Mouse (Mus musculus): ENCODE data around the gene Kif21b. TPM values are rescaled to one million over a fixed set of nuclear protein-coding genes. Genes with fewer than 3 reads are reported as not detected.

The Kif21b gene
- polyA plus RNA-seq, 1 experiment = 9.3 TPM

DNA sequence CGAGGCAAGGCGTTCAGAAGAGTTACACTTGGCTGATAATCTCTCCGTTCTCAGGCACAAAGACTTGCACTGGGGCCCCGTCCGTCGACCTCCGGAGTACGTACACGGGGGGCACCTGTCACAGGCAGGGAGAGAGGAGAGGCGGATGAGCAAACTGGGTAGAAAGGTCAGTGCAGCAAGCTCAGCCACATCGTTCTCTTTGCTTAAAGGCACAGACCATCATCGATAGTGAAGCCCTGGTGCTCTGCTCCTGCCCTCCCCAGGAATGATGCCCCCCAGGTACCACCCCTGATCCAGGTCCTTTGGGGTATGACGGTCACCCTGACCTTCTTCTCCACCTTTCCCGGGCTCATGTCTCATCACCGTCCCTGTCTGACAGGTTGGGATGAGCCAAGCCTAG lies 83.1 kb downstream of the Kif21b start:
- H3K9me3 ChIP-seq = no peaks in the 10 kb centered on the region
- TF ChIP-seq GATA1 (IDR thresholded peaks at IDR 0.05; ENCODE audit: borderline replicate concordance, low read length) (no peak), FLI1 (IDR thresholded peaks at IDR 0.05; ENCODE audit: low read length) (no peak)
- peaks cover 44% of the 10 kb centered on the region for H3K27me3 ChIP-seq (replicated peaks)
- 0 out of 2 replicates have a peak, but pooled peaks cover 3% of the 10 kb centered on the region for H3K4me1 ChIP-seq
- H3K4me3 ChIP-seq (replicated peaks) = no peak overlapping the region
- H3K36me3 ChIP-seq (replicated peaks; ENCODE audit: low read length) = no peaks in the 10 kb centered on the region

DNA sequence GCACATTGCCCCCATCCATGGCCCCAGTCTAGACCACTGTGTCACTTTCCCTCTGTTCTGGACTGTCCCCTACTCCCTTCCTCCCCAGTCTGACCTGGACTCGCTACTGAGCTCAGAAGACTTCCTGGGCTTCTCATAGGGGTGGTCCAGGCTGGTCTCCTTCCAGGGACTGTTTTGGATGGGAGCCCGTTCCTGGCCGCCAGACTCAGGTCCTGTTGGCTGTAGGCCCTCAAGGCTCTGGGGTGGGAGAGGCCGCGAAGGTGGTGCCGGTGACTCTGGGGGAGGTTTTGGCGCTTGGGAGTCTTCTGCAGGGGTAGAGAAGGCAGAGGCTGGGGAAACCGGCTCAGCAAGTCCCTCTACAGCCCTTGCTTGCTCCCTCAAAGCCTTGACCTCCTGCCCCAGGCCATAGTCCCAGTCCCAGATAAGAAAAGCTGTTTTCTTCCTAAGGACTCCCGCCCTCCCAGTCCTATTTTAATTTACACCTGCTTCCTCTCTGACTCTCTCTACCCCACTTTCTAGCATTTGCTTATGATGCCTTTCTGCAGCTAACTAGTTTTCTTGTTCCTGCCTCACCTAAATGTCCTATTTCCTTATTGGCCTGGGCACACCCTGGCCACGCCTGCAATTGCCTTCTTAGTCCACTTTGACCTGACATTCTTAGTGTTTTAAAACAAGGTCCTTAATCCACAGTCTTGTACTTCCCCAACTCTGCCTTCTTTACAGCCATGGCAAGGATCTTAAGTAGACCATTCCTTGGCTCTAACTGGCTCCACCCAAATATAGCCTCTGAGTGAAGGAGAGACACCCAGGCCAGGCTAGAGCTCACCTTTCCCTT lies 89.1 kb downstream of the Kif21b start:
- TF ChIP-seq GATA1 (IDR thresholded peaks at IDR 0.05; ENCODE audit: borderline replicate concordance, low read length) = no peak
- no peak for TF ChIP-seq FLI1 (IDR thresholded peaks at IDR 0.05; ENCODE audit: low read length)
- H3K4me1 ChIP-seq = 0 out of 2 replicates have a peak, but pooled peaks cover 3% of the 10 kb centered on the region
- peaks cover 75% of the 10 kb centered on the region for H3K27me3 ChIP-seq (replicated peaks)
- H3K9me3 ChIP-seq = no peaks in the 10 kb centered on the region
- H3K36me3 ChIP-seq (replicated peaks; ENCODE audit: low read length) = no peaks in the 10 kb centered on the region
- no peak overlapping the region for H3K4me3 ChIP-seq (replicated peaks)

DNA sequence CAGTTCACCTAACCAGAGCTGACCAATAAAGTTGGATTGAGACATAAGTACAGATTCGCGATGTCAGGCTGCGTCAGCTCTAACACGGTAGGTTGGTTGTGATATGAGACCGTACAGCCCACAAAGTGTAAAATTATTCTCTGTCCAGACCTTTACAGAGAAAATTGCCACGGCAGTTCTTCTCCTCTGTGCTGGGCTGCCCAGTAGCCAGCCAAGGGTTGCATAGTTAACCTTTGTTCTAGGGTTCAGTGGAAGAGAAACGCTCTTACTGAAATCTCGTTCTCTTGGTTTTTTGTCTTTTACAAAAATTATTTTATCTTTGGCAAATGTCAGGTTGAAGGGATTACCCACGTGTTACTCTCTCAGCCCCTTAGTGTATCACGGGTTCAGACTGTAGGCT lies 91.2 kb downstream of the Kif21b start:
- Histone ChIP-seq H3K27me3 (replicated peaks) (peaks cover 88% of the 10 kb centered on the region), H3K9me3 (no peaks in the 10 kb centered on the region), H3K4me3 (replicated peaks) (no peak overlapping the region), H3K36me3 (replicated peaks; ENCODE audit: low read length) (no peaks in the 10 kb centered on the region), H3K4me1 (0 out of 2 replicates have a peak, but pooled peaks cover 3% of the 10 kb centered on the region)
- no peak for TF ChIP-seq FLI1 (IDR thresholded peaks at IDR 0.05; ENCODE audit: low read length)
- TF ChIP-seq GATA1 (IDR thresholded peaks at IDR 0.05; ENCODE audit: borderline replicate concordance, low read length) = no peak

DNA sequence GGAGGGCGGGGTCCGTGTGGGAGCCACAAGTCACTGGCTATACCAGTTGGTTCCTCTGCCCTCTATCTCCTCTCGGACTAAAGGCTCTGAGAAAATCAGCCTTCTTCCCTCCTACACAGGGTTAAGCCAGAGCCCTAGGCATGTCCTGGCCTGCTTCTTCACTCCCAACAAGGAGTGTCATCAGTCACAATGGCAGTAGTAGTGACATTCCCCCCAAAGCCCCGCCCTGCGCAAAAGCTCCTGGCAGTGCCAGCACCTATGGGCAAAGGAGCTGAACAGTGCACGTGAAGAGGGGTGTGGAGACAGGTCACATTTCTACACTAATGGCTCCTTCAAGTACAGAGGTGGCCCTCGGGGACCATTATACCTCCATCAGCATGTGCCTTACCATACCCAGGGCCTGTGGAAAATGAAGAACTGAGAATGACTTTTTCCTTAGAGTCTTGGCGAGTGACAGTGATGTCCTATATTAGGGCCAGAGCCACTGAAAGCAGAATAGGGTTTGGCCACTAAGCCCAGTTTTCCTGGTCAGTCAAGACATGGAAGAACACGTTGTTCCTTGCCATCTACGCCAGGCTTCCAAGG lies 92.7 kb downstream of the Kif21b start:
- Histone ChIP-seq H3K4me3 (replicated peaks) (no peak overlapping the region), H3K36me3 (replicated peaks; ENCODE audit: low read length) (no peaks in the 10 kb centered on the region), H3K27me3 (replicated peaks) (peaks cover 93% of the 10 kb centered on the region), H3K9me3 (no peaks in the 10 kb centered on the region), H3K4me1 (peaks cover 8% of the 10 kb centered on the region)
- TF ChIP-seq GATA1 (IDR thresholded peaks at IDR 0.05; ENCODE audit: borderline replicate concordance, low read length) (no peak), FLI1 (IDR thresholded peaks at IDR 0.05; ENCODE audit: low read length) (no peak)

DNA sequence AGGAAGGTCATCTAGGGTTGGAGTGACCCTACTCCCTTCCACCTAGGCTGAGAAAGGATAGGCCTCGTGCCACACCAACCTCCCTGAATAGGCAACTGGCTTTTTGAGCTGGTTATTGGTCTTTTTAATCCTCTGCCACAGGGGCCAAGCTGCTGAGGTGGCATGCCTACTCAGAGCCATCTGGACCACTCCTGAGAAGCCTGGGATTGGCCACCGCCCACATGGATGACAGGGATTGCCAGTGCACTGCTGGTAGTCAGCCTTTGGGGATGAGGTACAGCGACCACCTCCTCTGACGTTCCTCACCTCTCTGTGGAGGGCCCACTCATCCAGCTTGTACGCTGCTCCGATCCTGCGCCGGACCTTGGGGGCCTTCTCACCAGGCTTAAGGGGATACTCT lies 94.7 kb downstream of the Kif21b start:
- Histone ChIP-seq H3K4me3 (replicated peaks) (no peak overlapping the region), H3K27me3 (replicated peaks) (peaks cover 96% of the 10 kb centered on the region), H3K36me3 (replicated peaks; ENCODE audit: low read length) (no peaks in the 10 kb centered on the region)

DNA sequence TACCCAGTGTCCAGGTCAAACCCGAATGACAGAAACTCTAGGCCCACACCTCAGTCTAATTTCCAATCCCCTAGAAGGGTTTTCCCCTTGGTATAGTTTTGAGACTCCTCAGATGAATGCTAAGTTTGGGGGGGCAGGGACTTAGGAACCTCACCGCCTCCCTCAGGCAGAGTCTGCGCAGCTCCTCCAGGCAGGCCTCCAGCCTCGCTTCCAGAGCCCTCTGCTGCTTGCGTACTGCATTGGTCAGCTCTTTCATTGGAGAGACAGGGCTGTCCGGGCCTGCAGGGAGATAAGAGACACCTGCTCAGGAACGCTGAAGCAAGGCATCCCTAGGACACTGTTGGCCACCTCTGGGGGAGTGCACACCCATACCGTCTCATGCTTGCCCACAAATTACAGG lies 95.4 kb downstream of the Kif21b start:
- H3K27me3 ChIP-seq (replicated peaks) = peaks cover 96% of the 10 kb centered on the region
- no peak overlapping the region for H3K4me3 ChIP-seq (replicated peaks)
- H3K9me3 ChIP-seq = no peaks in the 10 kb centered on the region
- H3K4me1 ChIP-seq = peaks cover 10% of the 10 kb centered on the region
- H3K36me3 ChIP-seq (replicated peaks; ENCODE audit: low read length) = no peaks in the 10 kb centered on the region
- TF ChIP-seq FLI1 (IDR thresholded peaks at IDR 0.05; ENCODE audit: low read length) = no peak
- TF ChIP-seq GATA1 (IDR thresholded peaks at IDR 0.05; ENCODE audit: borderline replicate concordance, low read length) = no peak

More for the DNA sequence above, 94.7 kb downstream of the Kif21b start:
- TF ChIP-seq FLI1 (IDR thresholded peaks at IDR 0.05; ENCODE audit: low read length) = no peak
- no peak for TF ChIP-seq GATA1 (IDR thresholded peaks at IDR 0.05; ENCODE audit: borderline replicate concordance, low read length)
- no peaks in the 10 kb centered on the region for H3K9me3 ChIP-seq
- peaks cover 10% of the 10 kb centered on the region for H3K4me1 ChIP-seq

Other genes starting within 250 kb of the Kif21b start
- gene Pkp1, start 212.2 kb upstream of the Kif21b start, polyA plus RNA-seq (2012; ENCODE audit: insufficient read depth, low replicate concordance) = 0.04 TPM in 1 of 2 replicates, not detected in the other
- 0.12 and 0.43 TPM in 2 replicates for gene Igfn1, start 125.0 kb upstream of the Kif21b start, polyA plus RNA-seq (2012; ENCODE audit: insufficient read depth, low replicate concordance)
- gene Tmem9, start 123.2 kb upstream of the Kif21b start, polyA plus RNA-seq (2012; ENCODE audit: insufficient read depth, low replicate concordance) = 6.0 and 24.1 TPM in 2 replicates
- gene Ascl5, start 80.6 kb upstream of the Kif21b start, polyA plus RNA-seq (2012; ENCODE audit: insufficient read depth, low replicate concordance) = not detected in 2 replicates
- not detected in 2 replicates for gene Cacna1s, start 78.6 kb upstream of the Kif21b start, polyA plus RNA-seq (2012; ENCODE audit: insufficient read depth, low replicate concordance)
- gene Mroh3, start 81.4 kb downstream of the Kif21b start, polyA plus RNA-seq (2012; ENCODE audit: insufficient read depth, low replicate concordance) = not detected in 2 replicates
- gene Inava, start 102.9 kb downstream of the Kif21b start, polyA plus RNA-seq (2012; ENCODE audit: insufficient read depth, low replicate concordance) = not detected in 2 replicates
- not detected in 2 replicates for gene Gpr25, start 129.5 kb downstream of the Kif21b start, polyA plus RNA-seq (2012; ENCODE audit: insufficient read depth, low replicate concordance)
- 0.45 and 0.96 TPM in 2 replicates for gene Camsap2, start 214.7 kb downstream of the Kif21b start, polyA plus RNA-seq (2012; ENCODE audit: insufficient read depth, low replicate concordance)